Mouse (Mus musculus): Measurements from ENCODE around the gene Atp10a. TPM values are rescaled to one million over a fixed set of nuclear protein-coding genes. Genes with fewer than 3 reads are reported as not detected.

The Atp10a gene
- polyA plus RNA-seq, 1 experiment from 2014 or later, result 1.4 TPM

DNA sequence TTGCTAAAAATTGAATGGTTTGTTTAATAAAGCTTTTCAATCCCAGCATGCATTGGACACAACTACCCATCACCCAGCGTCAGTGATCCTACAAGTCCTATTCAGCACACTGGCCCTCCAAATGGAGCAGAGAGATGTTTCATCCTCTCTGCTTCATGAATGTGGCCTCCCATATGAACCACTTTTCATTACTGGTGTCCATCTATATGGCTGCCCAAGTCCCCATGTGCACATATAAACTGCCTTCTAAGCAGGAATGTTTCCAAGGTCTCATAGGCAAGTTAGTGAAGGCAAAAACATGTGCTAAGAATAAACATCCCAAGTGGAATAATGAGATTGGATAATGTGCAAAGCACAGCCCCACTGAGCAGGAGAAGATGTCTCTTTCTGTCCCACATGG, 217.7 kb downstream of the Atp10a start:
- Histone ChIP-seq H3K27me3 (replicated peaks; ENCODE audit: control insufficient read depth, insufficient read depth, low read length) (no peaks in the 10 kb centered on the region), H3K36me3 (ENCODE audit: control insufficient read depth, insufficient read depth) (no peaks in the 10 kb centered on the region), H3K4me2 (ENCODE audit: low read length) (no peak overlapping the region), H3K9ac (replicated peaks; ENCODE audit: low read depth, low read length) (no peak overlapping the region), H3K27ac (ENCODE audit: low read length) (no peak overlapping the region), H3K4me1 (replicated peaks; ENCODE audit: control insufficient read depth, insufficient read depth, low read length) (no peaks in the 10 kb centered on the region), H3K4me3 (replicated peaks; ENCODE audit: low read length) (no peak overlapping the region), H3K9me3 (ENCODE audit: control insufficient read depth, low read length) (no peaks in the 10 kb centered on the region)
- ATAC-seq, result no peak
- 90% methylated on average over 1 of the region's 1 CpGs for WGBS
